Mouse (Mus musculus): Measurements from ENCODE around the gene 4930550L24Rik. TPM values are rescaled to one million over a fixed set of nuclear protein-coding genes. Genes with fewer than 3 reads are reported as not detected.

4930550L24Rik gene
- polyA plus RNA-seq (2012; ENCODE audit: insufficient read depth, low replicate concordance), result not detected in 2 replicates

DNA sequence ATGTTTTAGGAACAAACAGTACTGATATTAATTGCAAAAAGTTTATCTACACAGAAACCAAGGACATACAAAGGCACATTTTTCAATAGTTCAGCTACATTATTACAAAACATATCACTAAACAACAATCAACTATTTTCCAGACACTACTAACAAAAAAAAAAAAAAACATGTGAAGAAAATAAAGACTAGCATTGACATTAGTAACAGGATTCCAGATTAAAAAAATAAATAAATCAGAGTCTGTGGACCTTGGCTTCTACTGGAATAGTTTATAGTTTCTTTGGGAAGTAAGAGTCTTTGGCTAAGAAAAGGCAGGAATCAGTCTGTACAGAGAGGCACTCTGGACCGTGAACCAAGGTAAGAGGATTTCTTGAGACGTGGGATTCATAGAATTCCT, at the start of gene 4930550L24Rik:
4930550L24Rik (plus strand) TSS at position 301 of the 400 bp plus-strand sequence.
- no peaks in the 10 kb centered on the region for H3K36me3 ChIP-seq (replicated peaks; ENCODE audit: low read length)
- no peak for TF ChIP-seq FLI1 (IDR thresholded peaks at IDR 0.05; ENCODE audit: low read length)
- TF ChIP-seq GATA1 (IDR thresholded peaks at IDR 0.05; ENCODE audit: borderline replicate concordance, low read length), result no peak

DNA sequence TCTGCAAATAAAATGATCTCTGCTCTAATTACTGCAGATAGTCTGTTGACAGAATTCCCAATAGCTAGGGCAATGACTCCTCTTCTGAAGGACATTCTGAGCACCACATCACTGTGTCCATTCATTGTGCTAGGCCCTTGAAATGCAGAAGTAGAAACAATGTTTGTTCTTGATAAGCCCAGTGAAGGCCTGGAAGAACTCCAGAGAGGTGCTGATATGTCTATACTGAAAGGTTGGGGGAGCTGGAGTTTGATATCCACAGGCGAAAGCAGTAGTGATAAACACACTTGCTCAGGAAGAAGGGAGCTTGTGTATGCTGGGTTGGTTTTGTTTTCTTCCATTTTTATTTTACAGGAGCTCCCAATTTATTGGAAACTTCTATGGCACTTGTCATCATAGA, 8.4 kb upstream of the 4930550L24Rik start:
- H3K4me1 ChIP-seq, result no peaks in the 10 kb centered on the region
- TF ChIP-seq GATA1 (IDR thresholded peaks at IDR 0.05; ENCODE audit: borderline replicate concordance, low read length) (no peak), FLI1 (IDR thresholded peaks at IDR 0.05; ENCODE audit: low read length) (no peak)
- no peaks in the 10 kb centered on the region for H3K27me3 ChIP-seq (replicated peaks)
- no peak overlapping the region for H3K4me3 ChIP-seq (replicated peaks)
- no peaks in the 10 kb centered on the region for H3K36me3 ChIP-seq (replicated peaks; ENCODE audit: low read length)
- no peaks in the 10 kb centered on the region for H3K9me3 ChIP-seq

More for the DNA sequence above, at the start of gene 4930550L24Rik:
- Histone ChIP-seq H3K9me3 (no peaks in the 10 kb centered on the region), H3K27me3 (replicated peaks) (no peaks in the 10 kb centered on the region), H3K4me3 (replicated peaks) (no peak within 1 kb of the TSS), H3K4me1 (no peaks in the 10 kb centered on the region)

DNA sequence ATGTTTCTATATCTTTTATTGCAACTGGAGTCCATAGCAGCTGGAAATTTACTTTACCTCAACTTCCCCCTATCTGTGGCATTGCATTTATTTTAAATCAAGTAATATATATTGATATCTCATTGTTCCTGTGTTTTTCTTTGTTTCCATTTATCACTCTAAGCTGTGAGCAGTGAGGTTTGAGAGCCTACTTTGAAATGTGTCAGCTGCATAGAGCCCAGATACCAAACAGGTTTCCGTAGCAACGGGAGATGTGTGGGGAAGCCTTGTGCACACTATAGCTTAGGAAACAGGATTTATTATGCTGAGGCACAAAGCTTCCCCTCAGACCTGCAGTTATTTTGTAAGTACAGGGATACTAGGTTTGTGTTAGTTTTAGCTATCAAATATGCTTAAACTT, 58.8 kb downstream of the 4930550L24Rik start:
- Histone ChIP-seq H3K4me1 (no peaks in the 10 kb centered on the region), H3K4me3 (replicated peaks) (no peak overlapping the region), H3K36me3 (replicated peaks; ENCODE audit: low read length) (no peaks in the 10 kb centered on the region), H3K9me3 (no peaks in the 10 kb centered on the region), H3K27me3 (replicated peaks) (no peaks in the 10 kb centered on the region)
- TF ChIP-seq FLI1 (IDR thresholded peaks at IDR 0.05; ENCODE audit: low read length) (no peak), GATA1 (IDR thresholded peaks at IDR 0.05; ENCODE audit: borderline replicate concordance, low read length) (no peak)
